Mouse (Mus musculus) frontal cortex, postnatal 10 days (tissue): ENCODE data around the gene Abca7.

Experiments
- DNase-seq, 2 experiments: peaks; one replicate each; pipeline ENCODE4 v3.0.0; 2022; ENCODE audit warnings: low spot score in 2 of 2, mixed read lengths in 1 of 2

Gene Abca7

GRCm38 (mm10) chr10:79994397-79995115, 1.7 kb upstream of the Abca7 start:
- no peak for DNase-seq

DNA sequence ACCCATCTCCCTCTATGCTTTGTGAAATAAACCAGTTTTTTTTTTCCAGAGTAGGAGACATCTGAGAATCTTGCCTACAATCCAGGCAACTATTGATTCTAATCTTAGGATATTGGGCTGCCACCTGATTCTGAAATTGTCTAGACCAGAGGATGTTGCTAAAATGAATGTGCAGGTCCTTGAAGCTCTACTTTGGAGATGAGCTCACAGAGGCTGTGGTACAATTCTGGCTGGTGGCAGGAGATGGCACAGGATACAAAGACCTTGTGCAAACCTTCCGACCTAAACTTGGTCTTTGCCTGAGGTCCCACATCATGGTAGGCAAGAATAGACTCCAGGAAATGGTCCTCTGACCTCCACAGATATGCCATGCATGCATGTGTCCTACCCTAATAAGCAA, 658 bp upstream of the Abca7 start:
- no peak for DNase-seq

DNA sequence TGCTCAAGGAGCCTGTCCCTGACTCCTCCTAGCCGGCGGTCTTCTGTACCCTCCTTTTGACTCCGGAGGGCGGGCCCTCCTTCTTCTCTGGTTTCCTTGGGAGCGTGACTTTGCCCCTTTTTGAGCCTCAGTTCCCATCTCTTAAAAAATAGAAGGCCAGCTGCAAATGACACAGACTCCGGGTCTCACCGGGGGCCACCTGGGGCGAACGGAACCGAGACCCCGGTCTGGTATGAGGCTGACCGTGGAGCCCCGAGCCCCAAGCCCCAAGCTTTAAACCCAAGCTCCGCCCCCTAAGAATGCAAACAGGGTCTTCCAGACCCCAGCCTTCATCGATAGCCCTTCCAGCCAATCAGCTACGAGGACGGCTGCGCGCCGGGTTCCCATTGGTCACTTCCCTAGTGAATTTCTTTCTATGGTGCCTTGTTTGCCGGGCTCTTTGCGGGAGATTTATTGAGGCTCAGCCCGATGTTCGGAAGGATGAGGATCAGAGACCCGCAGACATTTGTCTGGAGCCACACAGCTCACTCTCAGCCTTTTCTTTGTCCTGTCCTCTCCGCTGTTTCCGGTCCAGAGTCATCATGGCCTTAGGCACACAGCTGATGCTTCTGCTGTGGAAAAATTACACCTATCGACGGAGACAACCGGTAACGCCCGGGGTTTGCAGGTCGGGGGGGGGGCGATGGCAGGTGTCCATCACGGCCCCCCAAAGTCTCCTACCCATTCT, 903 bp downstream of the Abca7 start:
- peak; percentile 60 to 76 for DNase-seq

DNA sequence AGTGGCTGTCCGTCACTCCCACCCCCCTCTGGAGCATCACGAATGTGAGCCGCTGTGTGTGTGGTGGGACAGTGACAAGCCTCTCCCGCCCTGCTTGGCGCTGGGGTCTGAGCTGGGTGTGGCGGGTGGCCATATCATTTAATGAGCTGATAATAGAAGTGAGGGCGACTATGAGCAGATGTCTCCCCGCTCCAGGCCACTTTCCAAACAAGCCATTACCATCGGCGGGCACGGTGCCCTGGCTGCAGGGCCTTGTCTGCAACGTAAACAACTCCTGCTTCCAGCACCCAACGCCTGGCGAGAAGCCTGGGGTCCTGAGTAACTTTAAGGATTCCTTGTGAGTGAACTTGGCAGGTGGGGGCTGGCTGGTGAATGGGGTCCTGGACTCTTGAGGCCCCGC, 1.5 kb downstream of the Abca7 start:
- DNase-seq = no peak

DNA sequence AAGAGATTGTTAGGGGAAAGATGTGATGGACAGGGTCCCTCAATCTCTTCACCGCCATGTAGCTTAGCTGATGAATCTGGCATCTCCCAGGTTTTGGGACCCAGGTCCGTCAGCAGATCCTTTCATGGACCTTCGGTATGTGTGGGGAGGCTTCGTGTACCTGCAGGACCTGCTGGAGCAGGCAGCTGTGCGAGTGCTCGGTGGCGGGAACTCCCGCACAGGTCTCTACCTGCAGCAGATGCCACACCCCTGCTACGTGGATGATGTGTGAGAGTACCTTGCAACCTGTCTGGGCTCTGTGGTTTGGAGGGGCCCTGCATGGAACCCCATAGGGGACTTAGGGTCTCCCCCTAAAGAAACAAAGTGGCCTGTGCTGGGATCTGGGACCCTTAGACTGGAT, 5.7 kb downstream of the Abca7 start:
- no peak for DNase-seq

DNA sequence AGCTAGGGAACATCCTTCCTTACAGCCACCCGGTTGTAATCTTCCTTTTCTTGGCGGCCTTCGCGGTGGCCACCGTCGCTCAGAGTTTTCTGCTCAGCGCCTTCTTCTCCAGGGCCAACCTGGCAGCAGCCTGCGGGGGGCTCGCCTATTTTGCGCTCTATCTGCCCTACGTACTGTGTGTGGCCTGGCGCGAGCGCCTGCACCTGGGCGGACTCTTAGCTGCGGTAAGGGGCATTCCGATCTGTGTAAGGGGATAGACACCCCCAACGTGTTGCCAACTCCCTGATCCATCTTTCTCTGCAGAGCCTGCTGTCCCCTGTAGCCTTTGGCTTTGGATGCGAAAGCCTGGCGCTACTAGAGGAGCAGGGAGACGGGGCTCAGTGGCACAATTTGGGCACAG, 6.5 kb downstream of the Abca7 start:
- DNase-seq = no peak

GRCm38 (mm10) chr10:80003374-80004232, 7.3 kb downstream of the Abca7 start:
- DNase-seq = no peak

DNA sequence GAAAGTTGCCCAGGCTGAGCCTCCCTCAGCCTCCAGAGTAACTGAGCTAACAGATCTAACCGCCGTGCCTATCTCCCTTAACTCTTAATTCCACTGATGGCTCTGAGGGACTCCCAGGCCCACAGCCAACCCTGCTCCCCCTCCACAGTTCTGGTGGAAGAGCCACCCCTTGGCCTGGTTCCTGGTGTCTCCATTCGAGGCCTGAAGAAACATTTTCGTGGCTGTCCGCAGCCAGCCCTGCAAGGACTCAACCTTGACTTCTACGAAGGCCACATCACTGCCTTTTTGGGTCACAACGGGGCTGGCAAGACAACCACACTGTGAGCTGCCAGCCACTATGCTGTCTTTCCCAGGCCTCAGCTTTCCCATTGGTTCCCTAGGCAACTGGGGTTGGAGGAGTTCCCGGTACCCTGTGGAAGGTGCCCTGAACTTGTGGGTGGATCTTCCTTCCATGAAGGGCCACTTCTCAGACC, 8.0 kb downstream of the Abca7 start:
- no peak for DNase-seq

- DNase-seq = no peak
These were observed 15.4 kb downstream of the Abca7 start for GRCm38 (mm10) chr10:80011740-80012139.

DNA sequence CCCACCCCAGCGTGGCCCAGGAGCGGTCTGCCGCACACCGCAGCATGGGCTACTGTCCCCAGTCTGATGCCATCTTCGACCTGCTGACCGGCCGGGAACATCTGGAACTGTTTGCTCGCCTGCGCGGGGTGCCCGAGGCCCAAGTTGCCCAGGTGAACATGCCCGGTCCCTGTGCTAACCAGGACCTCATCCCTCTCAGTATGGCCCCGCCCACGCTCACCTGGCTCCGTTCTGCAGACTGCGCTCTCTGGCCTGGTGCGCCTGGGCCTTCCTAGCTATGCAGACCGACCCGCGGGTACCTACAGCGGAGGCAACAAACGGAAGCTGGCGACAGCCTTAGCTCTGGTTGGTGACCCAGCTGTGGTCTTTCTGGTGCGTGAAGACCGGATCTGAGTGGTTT, 17.3 kb downstream of the Abca7 start:
- DNase-seq = no peak

GRCm38 (mm10) chr10:80014484-80015290, 18.4 kb downstream of the Abca7 start:
- no peak for DNase-seq

DNA sequence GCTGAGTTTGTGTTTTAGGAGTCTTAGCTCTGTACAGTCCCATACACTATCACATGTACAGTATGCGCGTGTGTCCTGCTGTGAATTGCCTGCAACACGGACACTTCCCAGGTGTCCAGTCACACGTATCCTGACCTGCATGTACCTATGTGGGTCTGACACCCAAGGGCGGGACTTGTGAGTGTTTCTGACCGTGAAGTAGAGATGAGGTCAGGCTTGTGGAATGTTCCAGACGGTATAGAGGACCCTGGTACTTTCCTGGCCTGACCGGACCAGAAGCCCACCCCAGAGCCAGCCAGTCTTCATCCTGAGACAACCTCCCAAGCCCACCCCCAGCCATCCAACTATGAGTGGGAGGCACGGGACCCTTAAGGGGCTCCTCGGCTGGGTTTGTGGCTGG, 19.3 kb downstream of the Abca7 start:
- DNase-seq = no peak

GRCm38 (mm10) chr10:80016511-80016910, 20.2 kb downstream of the Abca7 start, which contains the start of gene Arhgap45:
Gene Arhgap45 (plus strand): TSS chr10:80016653.
- peak in 1 of 2 experiments; percentile 60 for DNase-seq

- DNase-seq = no peak
These were observed 20.6 kb downstream of the Abca7 start for GRCm38 (mm10) chr10:80016931-80017330.

DNA sequence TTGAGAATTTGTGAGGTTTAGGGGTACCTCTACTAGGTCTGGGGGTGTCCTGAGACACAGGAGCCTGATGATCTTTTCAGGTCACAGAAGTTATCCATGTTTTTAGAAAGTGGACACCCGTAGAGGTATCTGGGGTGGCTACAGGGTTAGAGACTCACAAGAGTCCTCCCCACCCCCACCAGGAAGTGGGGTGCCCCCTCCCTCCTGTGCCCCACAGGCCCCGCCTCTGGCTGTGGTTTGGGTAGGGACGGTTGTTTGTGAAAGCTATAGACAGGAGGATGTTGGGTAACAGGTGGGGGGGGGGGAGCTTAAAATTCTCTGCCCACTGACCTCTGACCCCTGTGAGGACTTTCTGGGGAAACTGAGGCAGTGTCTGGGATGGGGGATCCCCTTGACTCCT, 21.1 kb downstream of the Abca7 start:
- peak in 1 of 2 experiments; percentile 54 for DNase-seq

- DNase-seq = no peak
These were observed 21.5 kb downstream of the Abca7 start for GRCm38 (mm10) chr10:80017771-80018170.

DNA sequence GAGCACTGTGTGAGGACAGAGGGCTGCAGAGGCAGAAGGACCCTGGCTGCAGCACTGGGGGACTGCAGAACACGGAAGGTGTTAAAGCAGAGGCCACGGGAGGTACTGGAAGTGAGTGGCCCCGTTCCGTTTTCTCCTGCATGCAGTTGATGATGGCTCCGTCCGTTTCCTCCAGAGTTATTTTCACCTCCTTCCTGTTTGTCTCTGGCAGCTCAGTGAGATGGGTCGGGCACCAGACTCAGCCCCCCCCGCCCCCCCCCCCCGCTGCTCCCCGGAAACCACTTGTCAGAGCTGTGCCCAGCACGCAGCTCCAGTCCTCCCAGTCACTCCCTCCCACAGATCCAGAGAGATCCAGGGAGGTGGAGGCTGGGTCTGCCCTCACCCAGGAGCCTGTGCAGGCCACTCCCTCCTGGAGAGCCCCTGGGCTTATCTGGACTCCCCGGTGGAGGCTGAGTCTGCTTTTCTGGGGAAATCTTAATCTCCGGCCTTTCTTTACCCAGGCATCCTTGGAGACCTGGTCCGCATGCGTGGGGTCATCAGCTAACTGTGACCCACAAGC, 22.5 kb downstream of the Abca7 start:
- no peak for DNase-seq

GRCm38 (mm10) chr10:80019471-80020131, 23.3 kb downstream of the Abca7 start:
- DNase-seq = no peak

DNA sequence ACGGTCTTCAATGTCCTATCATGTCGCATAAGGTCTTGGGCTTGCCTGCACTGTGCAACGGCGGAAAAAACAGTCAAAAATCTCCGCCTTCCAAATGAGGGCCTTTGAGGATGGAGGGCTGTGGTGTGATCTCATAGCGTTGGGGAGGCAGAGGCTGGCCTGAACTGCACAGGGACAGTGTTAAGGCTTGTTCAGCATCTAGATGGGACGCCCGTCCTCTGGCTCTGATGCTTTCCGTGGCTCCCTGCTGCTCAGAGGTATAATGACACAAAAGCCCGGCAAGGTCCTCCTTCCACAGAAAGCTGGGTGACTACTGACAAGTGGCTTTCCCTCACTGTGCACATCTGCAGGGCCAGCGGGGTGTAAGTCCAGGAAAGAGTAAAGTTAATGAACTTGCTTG, 23.9 kb downstream of the Abca7 start:
- no peak for DNase-seq

DNA sequence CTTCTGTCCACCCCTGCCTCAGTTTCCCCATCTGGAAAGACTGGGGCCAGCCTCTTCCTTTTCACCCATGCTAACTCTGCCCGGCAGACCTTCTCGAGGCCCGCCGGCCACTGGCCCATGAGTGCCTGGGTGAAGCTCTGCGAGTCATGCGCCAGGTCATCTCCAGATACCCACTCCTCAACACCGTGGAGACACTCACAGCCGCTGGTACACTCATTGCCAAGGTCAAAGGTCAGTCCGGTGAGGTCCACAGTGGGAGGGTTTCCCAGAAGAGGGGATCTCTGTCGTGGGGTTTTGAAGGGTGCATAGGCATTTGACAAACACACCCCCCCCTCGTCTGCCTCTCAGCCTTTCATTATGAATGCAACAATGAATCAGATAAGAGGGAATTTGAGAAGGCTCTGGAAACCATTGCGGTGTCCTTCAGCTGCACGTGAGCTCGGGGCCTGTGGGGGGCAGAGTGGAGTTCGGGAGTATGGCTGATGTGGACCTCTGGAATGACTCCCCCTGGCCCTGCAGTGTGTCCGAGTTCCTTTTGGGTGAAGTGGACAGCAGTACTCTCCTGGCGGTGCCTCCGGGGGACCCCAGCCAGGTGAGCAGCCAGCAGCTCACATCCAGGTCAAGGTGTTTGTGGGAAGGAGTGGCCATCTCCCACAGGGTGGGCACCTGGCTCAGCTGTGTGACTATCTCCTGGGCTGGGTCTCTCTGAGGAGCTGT, 24.5 kb downstream of the Abca7 start:
- DNase-seq = no peak
